Mouse (Mus musculus) embryonic facial prominence, embryonic 14.5 days (tissue): ENCODE data around the gene Olfr312. TPM values are rescaled to one million over a fixed set of nuclear protein-coding genes. Genes with fewer than 3 reads are reported as not detected.
"Not testable (repeated sequence)": the region's sequence is repeated elsewhere in the genome, so short reads cannot be mapped to it uniquely, and the experiment has no call there.

Experiments used
- ATAC-seq: fragments of 200-750 bp; cut with Nextera tagmentation; 2 replicates; pipeline ENCODE4 v1.8.0; 2017; ENCODE audit warnings: low read depth, moderate number of reproducible peaks, moderate TSS enrichment
- DNase-seq: peaks from one replicate; pipeline ENCODE4 v3.0.0-alpha.2; 2015; ENCODE audit warnings: low spot score
- H3K27ac ChIP-seq: fragments of 300-500 bp; sonication (generic); replicated peaks from 2 replicates; pipeline ENCODE4 v1.5.1; 2014; ENCODE audit warnings: low read depth, mild to moderate bottlenecking, low read length, moderate library complexity
- H3K27me3 ChIP-seq: fragments of 300-500 bp; sonication (generic); replicated peaks from 2 replicates; pipeline ENCODE4 v1.6.1; 2014; ENCODE audit warnings: low read length; ENCODE audit not compliant: control insufficient read depth, insufficient read depth
- H3K36me3 ChIP-seq: fragments of 300-500 bp; sonication (generic); 2 replicates; pipeline ENCODE4 v1.6.1; 2014; ENCODE audit warnings: low read length, mixed read lengths; ENCODE audit not compliant: control insufficient read depth, insufficient read depth
- H3K4me1 ChIP-seq: fragments of 300-500 bp; sonication (generic); 2 replicates; pipeline ENCODE4 v1.6.1; 2014; ENCODE audit warnings: antibody characterized with exemption, low read length; ENCODE audit not compliant: control insufficient read depth, insufficient read depth
- H3K4me2 ChIP-seq: fragments of 300-500 bp; sonication (generic); 2 replicates; pipeline ENCODE4 v1.6.1; 2014; ENCODE audit warnings: low read depth, mild to moderate bottlenecking, low read length, moderate library complexity, mixed read lengths
- H3K4me3 ChIP-seq: fragments of 300-500 bp; sonication (generic); 2 replicates; pipeline ENCODE4 v1.5.1; 2014; ENCODE audit warnings: low read depth, mild to moderate bottlenecking, low read length
- H3K9ac ChIP-seq: fragments of 300-500 bp; sonication (generic); 2 replicates; pipeline ENCODE4 v1.6.1; 2014; ENCODE audit warnings: low read depth, mild to moderate bottlenecking, low read length, moderate library complexity, mixed read lengths
- H3K9me3 ChIP-seq: fragments of 300-500 bp; sonication (generic); 2 replicates; pipeline ENCODE4 v1.6.1; 2016; ENCODE audit warnings: low read length; ENCODE audit not compliant: control insufficient read depth
- WGBS: fragments of 180-500 bp; shearing (Covaris S2); extraction: QIAGEN DNeasy Blood & Tissue Kit; methylation state at CpG from one replicate; pipeline ENCODE4 v1.1.7; 2014; 5-methylcytosine and 5-hydroxymethylcytosine counted together
- polyA plus RNA-seq: library from polyadenylated mRNA; unstranded; fragments of >200 nt; fragmentation: Nextera tagmentation; extraction: Ambion mirVana; gene quantifications from 2 replicates; pipeline ENCODE4 v1.2.1, GENCODE M21; 2014

Gene Olfr312
- not detected in 2 replicates for polyA plus RNA-seq

GRCm38 (mm10) chr11:58828937-58829336 is at the start of gene Olfr312:
Gene Olfr312, plus strand, starts transcription at chr11:58829237.
- H3K27me3 ChIP-seq, DNase-seq, H3K9ac ChIP-seq, H3K4me2 ChIP-seq, H3K27ac ChIP-seq, H3K36me3 ChIP-seq, H3K4me3 ChIP-seq, ATAC-seq, H3K9me3 ChIP-seq, H3K4me1 ChIP-seq: not testable (repeated sequence)

- Histone ChIP-seq H3K4me1 (no peaks in the 10 kb centered on the region), H3K27ac (no peak within 1 kb of the TSS), H3K27me3 (no peaks in the 10 kb centered on the region), H3K36me3 (no peaks in the 10 kb centered on the region), H3K4me3 (no peak within 1 kb of the TSS), H3K4me2 (no peak within 1 kb of the TSS), H3K9me3 (no peaks in the 10 kb centered on the region), H3K9ac (no peak within 1 kb of the TSS)
- DNase-seq (no peak), ATAC-seq (no peak)
- 67% methylated on average over 6 of the region's 6 CpGs for WGBS
Observed at GRCm38 (mm10) chr11:58782480-58783089, 46.5 kb upstream of the Olfr312 start, which contains the start of gene Olfr314. Gene Olfr314, plus strand, starts transcription at chr11:58782952.

- H3K4me1 ChIP-seq = no peaks in the 10 kb centered on the region
- WGBS = 85% methylated on average over 2 of the region's 2 CpGs
- DNase-seq (no peak), ATAC-seq (no peak)
- H3K27ac ChIP-seq = no peak overlapping the region
- no peak overlapping the region for H3K9ac ChIP-seq
- no peaks in the 10 kb centered on the region for H3K9me3 ChIP-seq
- no peaks in the 10 kb centered on the region for H3K27me3 ChIP-seq
- H3K36me3 ChIP-seq = no peaks in the 10 kb centered on the region
- H3K4me3 ChIP-seq = no peak overlapping the region
- no peak overlapping the region for H3K4me2 ChIP-seq
Observed at GRCm38 (mm10) chr11:58784182-58784581, 44.9 kb upstream of the Olfr312 start.

- WGBS = 84% methylated on average over 10 of the region's 10 CpGs
- H3K4me1 ChIP-seq = no peaks in the 10 kb centered on the region
- no peaks in the 10 kb centered on the region for H3K9me3 ChIP-seq
- H3K4me3 ChIP-seq = no peak overlapping the region
- H3K9ac ChIP-seq = no peak overlapping the region
- H3K36me3 ChIP-seq = no peaks in the 10 kb centered on the region
- no peak for DNase-seq
- no peak overlapping the region for H3K27ac ChIP-seq
- no peaks in the 10 kb centered on the region for H3K27me3 ChIP-seq
- no peak for ATAC-seq
- no peak overlapping the region for H3K4me2 ChIP-seq
Observed at GRCm38 (mm10) chr11:58787651-58788050, 41.4 kb upstream of the Olfr312 start.

- Histone ChIP-seq H3K27me3 (no peaks in the 10 kb centered on the region), H3K4me1 (no peaks in the 10 kb centered on the region), H3K9ac (no peak overlapping the region), H3K4me2 (no peak overlapping the region), H3K9me3 (no peaks in the 10 kb centered on the region), H3K27ac (no peak overlapping the region), H3K4me3 (no peak overlapping the region), H3K36me3 (no peaks in the 10 kb centered on the region)
- 79% methylated on average over 8 of the region's 8 CpGs for WGBS
- DNase-seq (no peak), ATAC-seq (no peak)
Observed at GRCm38 (mm10) chr11:58788346-58788745, 40.7 kb upstream of the Olfr312 start.

- Histone ChIP-seq H3K36me3 (no peaks in the 10 kb centered on the region), H3K27ac (no peak overlapping the region), H3K9me3 (no peaks in the 10 kb centered on the region), H3K4me2 (no peak overlapping the region), H3K4me3 (no peak overlapping the region), H3K27me3 (no peaks in the 10 kb centered on the region), H3K9ac (no peak overlapping the region), H3K4me1 (no peaks in the 10 kb centered on the region)
- WGBS = 33% methylated on average over 3 of the region's 3 CpGs
- DNase-seq (no peak), ATAC-seq (no peak)
Observed at GRCm38 (mm10) chr11:58789532-58789931, 39.5 kb upstream of the Olfr312 start.

- 55% methylated on average over 2 of the region's 2 CpGs for WGBS
- ATAC-seq (no peak), DNase-seq (no peak)
- H3K4me1 ChIP-seq = no peaks in the 10 kb centered on the region
- H3K27me3 ChIP-seq = no peaks in the 10 kb centered on the region
- H3K9me3 ChIP-seq = no peaks in the 10 kb centered on the region
- no peak overlapping the region for H3K4me3 ChIP-seq
- no peak overlapping the region for H3K27ac ChIP-seq
- no peak overlapping the region for H3K4me2 ChIP-seq
- H3K36me3 ChIP-seq = no peaks in the 10 kb centered on the region
- H3K9ac ChIP-seq = no peak overlapping the region
Observed at GRCm38 (mm10) chr11:58790053-58790452, 39.0 kb upstream of the Olfr312 start.

- no peak for ATAC-seq
- 79% methylated on average over 6 of the region's 6 CpGs for WGBS
- H3K27me3 ChIP-seq = no peaks in the 10 kb centered on the region
- H3K36me3 ChIP-seq = no peaks in the 10 kb centered on the region
- H3K4me1 ChIP-seq = no peaks in the 10 kb centered on the region
- H3K9ac ChIP-seq = no peak overlapping the region
- H3K27ac ChIP-seq = no peak overlapping the region
- H3K4me2 ChIP-seq = no peak overlapping the region
- no peaks in the 10 kb centered on the region for H3K9me3 ChIP-seq
- no peak for DNase-seq
- no peak overlapping the region for H3K4me3 ChIP-seq
Observed at GRCm38 (mm10) chr11:58790646-58791045, 38.4 kb upstream of the Olfr312 start.

- ATAC-seq (no peak), DNase-seq (no peak)
- Histone ChIP-seq H3K27me3 (no peaks in the 10 kb centered on the region), H3K9me3 (no peaks in the 10 kb centered on the region), H3K4me3 (no peak overlapping the region), H3K36me3 (no peaks in the 10 kb centered on the region), H3K9ac (no peak overlapping the region), H3K27ac (no peak overlapping the region), H3K4me1 (no peaks in the 10 kb centered on the region), H3K4me2 (no peak overlapping the region)
- 83% methylated on average over 2 of the region's 2 CpGs for WGBS
Observed at GRCm38 (mm10) chr11:58795856-58796255, 33.2 kb upstream of the Olfr312 start.
